Mouse (Mus musculus): ENCODE results near the gene Wwp2.

GRCm38 (mm10) chr8:107571046-107571445, 134.9 kb downstream of the Wwp2 start:
- no peak for TF ChIP-seq EP300 (optimal IDR thresholded peaks at IDR 0.05)
- TF ChIP-seq CTCF (IDR thresholded peaks at IDR 0.05; ENCODE audit: low read depth), result no peak

Measured in stomach, postnatal 0 days (tissue).